Comparison of ENCODE assay signal across 30 mouse cellular contexts in genomic region chr4:141422841-141423240, GRCm38 (mm10). TPM values are rescaled to one million over a fixed set of nuclear protein-coding genes. Genes with fewer than 3 reads are reported as not detected.
DNase-seq lines count a peak whose midpoint lies in the region; ATAC-seq and TF ChIP-seq lines count a peak whose summit lies in the region.
"Had no signal": no experiment of that assay in that cellular context is flagged by ENCODE, and none has a peak within 500 bp of the region (broad histone marks: within the 10 kb centered on the region; RNA-seq: fewer than 3 reads in every experiment).

No protein-coding gene starts in this region.

- TF ChIP-seq CTCF in heart, adult 2 months (IDR thresholded peaks at IDR 0.05): no peak

- H3K4me3 ChIP-seq in heart, adult 2 months: peak overlapping the region; percentile 59
- H3K4me3 ChIP-seq in megakaryocyte, embryonic 14.5 days (replicated peaks): peak overlapping the region; percentile 56
- 0 out of 2 replicates have a peak overlapping the region, but pooled peaks have one; percentile 31 for H3K4me3 ChIP-seq in intestine, embryonic 16.5 days (ENCODE audit: low read length)
- H3K4me3 ChIP-seq in stomach, embryonic 16.5 days (replicated peaks; ENCODE audit: low read length): no peak overlapping the region
- H3K4me3 ChIP-seq: embryonic facial prominence, embryonic 12.5 days; erythroblast, embryonic 14.5 days; forebrain, embryonic 13.5 days; hindbrain, embryonic 13.5 days; limb, embryonic 10.5 days; liver, embryonic 15.5 days had no signal

- 63% methylated on average over 5 of the region's 5 CpGs for WGBS in heart, adult 2 months
- 84% methylated on average over 5 of the region's 5 CpGs for WGBS in intestine, embryonic 16.5 days
- 86% methylated on average over 5 of the region's 5 CpGs for WGBS in stomach, embryonic 16.5 days

- H3K4me2 ChIP-seq in intestine, embryonic 16.5 days (ENCODE audit: low read depth, low read length): peak overlapping the region; percentile 38; the same call in 1 of the 2 replicates
- H3K4me2 ChIP-seq in stomach, embryonic 16.5 days (ENCODE audit: low read depth, low read length): peak overlapping the region; percentile 34; the same call in 1 of the 2 replicates
- H3K4me2 ChIP-seq: embryonic facial prominence, embryonic 12.5 days; forebrain, embryonic 13.5 days; hindbrain, embryonic 13.5 days; liver, embryonic 15.5 days; midbrain, embryonic 11.5 days had no signal

- H3K27me3 ChIP-seq in heart, adult 2 months (ENCODE audit: control insufficient read depth, insufficient read depth, low read length): no peaks in the 10 kb centered on the region
- H3K27me3 ChIP-seq in megakaryocyte, embryonic 14.5 days (replicated peaks): peaks cover 84% of the 10 kb centered on the region
- no peaks in the 10 kb centered on the region for H3K27me3 ChIP-seq in intestine, embryonic 16.5 days (replicated peaks; ENCODE audit: control insufficient read depth, insufficient read depth, low read length)
- H3K27me3 ChIP-seq in stomach, embryonic 16.5 days (ENCODE audit: control insufficient read depth, insufficient read depth, low read length): no peaks in the 10 kb centered on the region

- peak overlapping the region; percentile 96 for H3K27ac ChIP-seq in heart, adult 2 months
- H3K27ac ChIP-seq in intestine, embryonic 16.5 days (ENCODE audit: low read length): no peak overlapping the region
- no peak overlapping the region for H3K27ac ChIP-seq in stomach, embryonic 16.5 days (ENCODE audit: low read length)
- H3K27ac ChIP-seq: embryonic facial prominence, embryonic 12.5 days; forebrain, embryonic 13.5 days; hindbrain, embryonic 13.5 days; limb, embryonic 10.5 days; liver, embryonic 15.5 days had no signal

- TF ChIP-seq POLR2A in heart, adult 2 months (IDR thresholded peaks at IDR 0.05; ENCODE audit: insufficient read depth, low read depth, low read length): peak; percentile 50; the same call in 1 of the 2 replicates

- no peak for DNase-seq in heart, adult 2 months
- no peak for DNase-seq in heart, adult 9 months (ENCODE audit: low spot score in 2 of 2)
- DNase-seq in frontal cortex, postnatal 25 days (ENCODE audit: low spot score in 2 of 2): no peak
- DNase-seq in ovary, postnatal 14 days (ENCODE audit: low spot score): no peak
- DNase-seq: adrenal gland, postnatal 25 days; cerebellum, adult 9-11 months; gastrocnemius, postnatal 14 days; kidney, adult 9 months; kidney, postnatal 14 days; liver; thymus, adult 2 months; thymus, postnatal 4 days had no signal

- H3K36me3 ChIP-seq in heart, adult 2 months (ENCODE audit: control insufficient read depth, insufficient read depth, low read length): no peaks in the 10 kb centered on the region
- no peaks in the 10 kb centered on the region for H3K36me3 ChIP-seq in megakaryocyte, embryonic 14.5 days (replicated peaks; ENCODE audit: low read length)
- no peaks in the 10 kb centered on the region for H3K36me3 ChIP-seq in intestine, embryonic 16.5 days (ENCODE audit: control insufficient read depth, insufficient read depth, low read length)
- H3K36me3 ChIP-seq in stomach, embryonic 16.5 days (ENCODE audit: control insufficient read depth, insufficient read depth, low read length): no peaks in the 10 kb centered on the region
- H3K36me3 ChIP-seq: embryonic facial prominence, embryonic 12.5 days; hindbrain, embryonic 13.5 days; limb, embryonic 10.5 days; liver, embryonic 15.5 days had no signal

- no peak for ATAC-seq in megakaryocyte, adult 5-6 weeks (ENCODE audit: poor library complexity, severe bottlenecking)
- no peak for ATAC-seq in intestine, embryonic 16.5 days
- no peak for ATAC-seq in stomach, embryonic 16.5 days (ENCODE audit: insufficient read depth, low FRiP score)
- ATAC-seq: CD4-positive, CD25-positive, alpha-beta regulatory T cell, adult 4 months; forebrain, embryonic 13.5 days had no signal

- peak overlapping the region; percentile 85 for H3K9ac ChIP-seq in heart, adult 2 months (ENCODE audit: low read depth, low read length)
- 0 out of 2 replicates have a peak overlapping the region, but pooled peaks have one; percentile 37 for H3K9ac ChIP-seq in intestine, embryonic 16.5 days (ENCODE audit: low read depth, low read length)
- H3K9ac ChIP-seq in stomach, embryonic 16.5 days (ENCODE audit: low read length): no peak overlapping the region; the same call in 1 of the 2 replicates
- H3K9ac ChIP-seq: embryonic facial prominence, embryonic 12.5 days; forebrain, embryonic 13.5 days; hindbrain, embryonic 13.5 days; liver, embryonic 15.5 days had no signal

- intact Hi-C loops in heart, adult 2 months (cut with DNase I): no loop called here

- H3K79me2 ChIP-seq in heart, adult 2 months (replicated peaks; ENCODE audit: control insufficient read depth, insufficient read depth, low read length): no peaks in the 10 kb centered on the region

- TF ChIP-seq EP300 in heart, adult 2 months (IDR thresholded peaks at IDR 0.05; ENCODE audit: insufficient read depth, low read depth, low read length): no peak; the same call in 1 of the 2 replicates

- no peaks in the 10 kb centered on the region for H3K9me3 ChIP-seq in megakaryocyte, embryonic 14.5 days
- H3K9me3 ChIP-seq in intestine, embryonic 16.5 days (ENCODE audit: control insufficient read depth, low read length): no peaks in the 10 kb centered on the region
- H3K9me3 ChIP-seq in stomach, embryonic 16.5 days (replicated peaks; ENCODE audit: control insufficient read depth, low read length): no peaks in the 10 kb centered on the region
- H3K9me3 ChIP-seq: embryonic facial prominence, embryonic 12.5 days; forebrain, embryonic 13.5 days; hindbrain, embryonic 13.5 days; limb, embryonic 10.5 days; liver, embryonic 15.5 days had no signal

- H3K4me1 ChIP-seq in heart, adult 2 months (ENCODE audit: control insufficient read depth, insufficient read depth, low read length): peaks cover 3% of the 10 kb centered on the region; the same call in 1 of the 2 replicates
- H3K4me1 ChIP-seq in megakaryocyte, embryonic 14.5 days: peaks cover 12% of the 10 kb centered on the region
- peaks cover 35% of the 10 kb centered on the region for H3K4me1 ChIP-seq in intestine, embryonic 16.5 days (ENCODE audit: control insufficient read depth, insufficient read depth, low read length)
- H3K4me1 ChIP-seq in stomach, embryonic 16.5 days (ENCODE audit: control insufficient read depth, insufficient read depth, low read length): peaks cover 41% of the 10 kb centered on the region

RNA-seq across cellular contexts. Expression of gene Hspb7, which starts 2.3 kb away (rescaled TPM):
- 1,000 to 10,000 TPM; 1,066 to 1,498 TPM for total RNA-seq in heart, adult 2 months (2021)
- 973 and 1,028 TPM in 2 replicates for polyA plus RNA-seq in heart, adult 2 months (2012; rRNA removed)
- polyA plus RNA-seq in megakaryocyte, embryonic 14.5 days (2012; ENCODE audit: insufficient read depth, low replicate concordance): not detected in 2 replicates
- not detected in 2 replicates for total RNA-seq in megakaryocyte, adult 5-6 weeks (2015)
- not detected in 2 replicates for total RNA-seq in megakaryocyte, adult 5-6 weeks (2017)
- polyA plus RNA-seq in intestine, embryonic 16.5 days (2015; fragmentation: Nextera tagmentation; extraction: Ambion mirVana): 5.3 and 6.6 TPM in 2 replicates
- 5.6 and 5.8 TPM in 2 replicates for polyA plus RNA-seq in stomach, embryonic 16.5 days (2015; fragmentation: Nextera tagmentation; extraction: Ambion mirVana)
- total RNA-seq: layer of hippocampus, adult 18-20 months; neutrophil, adult 5-6 weeks had no signal
- polyA plus RNA-seq: CD4-positive, CD25-positive, alpha-beta regulatory T cell, adult 4 months; embryonic facial prominence, embryonic 12.5 days; erythroblast, embryonic 14.5 days; forebrain, embryonic 13.5 days; macrophage; midbrain, embryonic 11.5 days had no signal

RNA-seq across cellular contexts. Expression of gene Clcnkb, which starts 7.0 kb away (rescaled TPM):
- under 1 TPM; 0.43 to 0.57 TPM for total RNA-seq in heart, adult 2 months (2021)
- polyA plus RNA-seq in heart, adult 2 months (2012; rRNA removed): 2.1 and 4.6 TPM in 2 replicates
- polyA plus RNA-seq in megakaryocyte, embryonic 14.5 days (2012; ENCODE audit: insufficient read depth, low replicate concordance): not detected in 2 replicates
- total RNA-seq in megakaryocyte, adult 5-6 weeks (2015): not detected in 2 replicates
- not detected in 2 replicates for total RNA-seq in megakaryocyte, adult 5-6 weeks (2017)
- polyA plus RNA-seq in intestine, embryonic 16.5 days (2015; fragmentation: Nextera tagmentation; extraction: Ambion mirVana): 0.24 TPM in 1 of 2 replicates, not detected in the other
- polyA plus RNA-seq in stomach, embryonic 16.5 days (2015; fragmentation: Nextera tagmentation; extraction: Ambion mirVana): not detected in 2 replicates
- total RNA-seq: adrenal gland, postnatal 25 days; layer of hippocampus, adult 18-20 months; layer of hippocampus, postnatal 14 days; neutrophil, adult 5-6 weeks had no signal
- polyA plus RNA-seq: CD4-positive, CD25-positive, alpha-beta regulatory T cell, adult 4 months; embryonic facial prominence, embryonic 12.5 days; erythroblast, embryonic 14.5 days; forebrain, embryonic 13.5 days; hindbrain, embryonic 13.5 days; limb, embryonic 10.5 days; liver, embryonic 15.5 days; macrophage; midbrain, embryonic 11.5 days had no signal

RNA-seq across cellular contexts. Expression of gene Srarp, which starts 13.1 kb away (rescaled TPM):
- total RNA-seq in heart, adult 2 months (2021): 1 to 10 TPM; 1.6 to 2.2 TPM
- polyA plus RNA-seq in heart, adult 2 months (2012; rRNA removed): 0.94 and 2.4 TPM in 2 replicates
- not detected in 2 replicates for polyA plus RNA-seq in megakaryocyte, embryonic 14.5 days (2012; ENCODE audit: insufficient read depth, low replicate concordance)
- not detected in 2 replicates for total RNA-seq in megakaryocyte, adult 5-6 weeks (2015)
- total RNA-seq in megakaryocyte, adult 5-6 weeks (2017): not detected in 2 replicates
- not detected in 2 replicates for polyA plus RNA-seq in intestine, embryonic 16.5 days (2015; fragmentation: Nextera tagmentation; extraction: Ambion mirVana)
- polyA plus RNA-seq in stomach, embryonic 16.5 days (2015; fragmentation: Nextera tagmentation; extraction: Ambion mirVana): not detected in 2 replicates
- total RNA-seq: adrenal gland, postnatal 25 days; gastrocnemius, postnatal 14 days; neutrophil, adult 5-6 weeks had no signal
- polyA plus RNA-seq: CD4-positive, CD25-positive, alpha-beta regulatory T cell, adult 4 months; embryonic facial prominence, embryonic 12.5 days; erythroblast, embryonic 14.5 days; forebrain, embryonic 13.5 days; hindbrain, embryonic 13.5 days; limb, embryonic 10.5 days; liver, embryonic 15.5 days; lung, embryonic 16.5 days; macrophage; midbrain, embryonic 11.5 days had no signal

RNA-seq across cellular contexts. Expression of gene Zbtb17, which starts 21.6 kb away (rescaled TPM):
- total RNA-seq in heart, adult 2 months (2021): 10 to 100 TPM; 22.9 to 26.4 TPM
- polyA plus RNA-seq in heart, adult 2 months (2012; rRNA removed): 23.3 and 29.9 TPM in 2 replicates
- polyA plus RNA-seq in megakaryocyte, embryonic 14.5 days (2012; ENCODE audit: insufficient read depth, low replicate concordance): 32.4 and 41.2 TPM in 2 replicates
- 12.7 TPM in 2 replicates for total RNA-seq in megakaryocyte, adult 5-6 weeks (2015)
- total RNA-seq in megakaryocyte, adult 5-6 weeks (2017): 12.5 and 19.4 TPM in 2 replicates
- 21.5 and 27.2 TPM in 2 replicates for polyA plus RNA-seq in intestine, embryonic 16.5 days (2015; fragmentation: Nextera tagmentation; extraction: Ambion mirVana)
- 31.8 and 35.6 TPM in 2 replicates for polyA plus RNA-seq in stomach, embryonic 16.5 days (2015; fragmentation: Nextera tagmentation; extraction: Ambion mirVana)

RNA-seq across cellular contexts. Expression of gene Clcnka, which starts 24.3 kb away (rescaled TPM):
- total RNA-seq in heart, adult 2 months (2021): not detected
- polyA plus RNA-seq in heart, adult 2 months (2012; rRNA removed): 0.04 TPM in 1 of 2 replicates, not detected in the other
- polyA plus RNA-seq in megakaryocyte, embryonic 14.5 days (2012; ENCODE audit: insufficient read depth, low replicate concordance): not detected in 2 replicates
- total RNA-seq in megakaryocyte, adult 5-6 weeks (2015): not detected in 2 replicates
- total RNA-seq in megakaryocyte, adult 5-6 weeks (2017): not detected in 2 replicates
- 0.13 and 0.15 TPM in 2 replicates for polyA plus RNA-seq in intestine, embryonic 16.5 days (2015; fragmentation: Nextera tagmentation; extraction: Ambion mirVana)
- polyA plus RNA-seq in stomach, embryonic 16.5 days (2015; fragmentation: Nextera tagmentation; extraction: Ambion mirVana): 0.17 TPM in 1 of 2 replicates, not detected in the other
- total RNA-seq: adrenal gland, postnatal 25 days; heart, adult 18-20 months; layer of hippocampus, adult 18-20 months; neutrophil, adult 5-6 weeks had no signal
- polyA plus RNA-seq: CD4-positive, CD25-positive, alpha-beta regulatory T cell, adult 4 months; erythroblast, embryonic 14.5 days; liver, embryonic 15.5 days; macrophage; midbrain, embryonic 11.5 days had no signal

Comparison
In these comparisons a context has a peak if more than half of its experiments do, and no peak if none do; other contexts are left out.
1. RNA of gene Hspb7, which starts 2.3 kb away (polyA plus RNA-seq): 973 to 1,028 TPM in heart, adult 2 months; 5.6 to 5.8 TPM in stomach, embryonic 16.5 days, 5.3 to 6.6 TPM in intestine, embryonic 16.5 days and not detected in megakaryocyte, embryonic 14.5 days; every median in the first group is over 100 times any median in the second.